Mouse (Mus musculus) limb, embryonic 15.5 days (tissue): ENCODE measurements around the gene Tmem255a. TPM values are rescaled to one million over a fixed set of nuclear protein-coding genes. Genes with fewer than 3 reads are reported as not detected.
A peak's percentile ranks its signal among the peaks of the same experiment; 100 is the strongest.

Source experiments
- ATAC-seq: fragments of 200-750 bp; cut with Nextera tagmentation; 2 replicates; pipeline ENCODE4 v1.8.0; 2017; ENCODE audit warnings: low read depth, moderate TSS enrichment; ENCODE audit not compliant: insufficient number of reproducible peaks, low FRiP score, low TSS enrichment
- H3K27ac ChIP-seq: fragments of 300-500 bp; sonication (generic); 2 replicates; pipeline ENCODE4 v1.5.1; 2015; ENCODE audit warnings: moderate library complexity, mild to moderate bottlenecking, inconsistent platforms
- H3K27me3 ChIP-seq: fragments of 300-500 bp; sonication (generic); 2 replicates; pipeline ENCODE4 v1.6.1; 2015; ENCODE audit warnings: inconsistent platforms
- H3K36me3 ChIP-seq: fragments of 300-500 bp; sonication (generic); 2 replicates; pipeline ENCODE4 v1.6.1; 2015; ENCODE audit warnings: inconsistent platforms
- H3K4me1 ChIP-seq: fragments of 300-500 bp; sonication (generic); 2 replicates; pipeline ENCODE4 v1.6.1; 2015; ENCODE audit warnings: inconsistent platforms
- H3K4me2 ChIP-seq: fragments of 300-500 bp; sonication (generic); 2 replicates; pipeline ENCODE4 v1.6.1; 2015; ENCODE audit warnings: mild to moderate bottlenecking, inconsistent platforms
- H3K4me3 ChIP-seq: fragments of 300-500 bp; sonication (generic); 2 replicates; pipeline ENCODE4 v1.5.1; 2015; ENCODE audit warnings: mild to moderate bottlenecking, inconsistent platforms
- H3K9ac ChIP-seq: fragments of 300-500 bp; sonication (generic); 2 replicates; pipeline ENCODE4 v1.6.1; 2015; ENCODE audit warnings: inconsistent platforms
- H3K9me3 ChIP-seq: fragments of 300-500 bp; sonication (generic); 2 replicates; pipeline ENCODE4 v1.6.1; 2016; ENCODE audit warnings: inconsistent platforms
- WGBS: fragments of 180-500 bp; shearing (Covaris S2); methylation state at CpG from one replicate; pipeline ENCODE4 v1.1.7; 2015; 5-methylcytosine and 5-hydroxymethylcytosine counted together
- polyA plus RNA-seq: library from polyadenylated mRNA; unstranded; fragments of >200 nt; fragmentation: Nextera tagmentation; extraction: Ambion mirVana; gene quantifications from 2 replicates; pipeline ENCODE4 v1.2.1, GENCODE M21; 2015

Gene Tmem255a
- polyA plus RNA-seq: 33.7 and 35.2 TPM in 2 replicates

GRCm38 (mm10) chrX:38251851-38252571, at the start of gene Tmem255a:
Gene Tmem255a, minus strand, starts transcription at chrX:38252439.
- Histone ChIP-seq H3K27me3 (peaks cover 15% of the 10 kb centered on the region; the same call in 1 of the 2 replicates), H3K4me2 (peak within 1 kb of the TSS; percentile 71), H3K9ac (no peak within 1 kb of the TSS), H3K4me1 (0 out of 2 replicates have a peak, but pooled peaks cover 4% of the 10 kb centered on the region), H3K36me3 (no peaks in the 10 kb centered on the region), H3K4me3 (peak within 1 kb of the TSS; percentile 36), H3K9me3 (no peaks in the 10 kb centered on the region), H3K27ac (no peak within 1 kb of the TSS)
- no peak for ATAC-seq
- WGBS: 21% methylated on average over 27 of the region's 27 CpGs

- no peak for ATAC-seq
- no peak overlapping the region for H3K27ac ChIP-seq
- WGBS: 25% methylated on average over 2 of the region's 2 CpGs
Observed at GRCm38 (mm10) chrX:38259610-38260009, 7.4 kb upstream of the Tmem255a start.

GRCm38 (mm10) chrX:38250352-38250950, 1.8 kb downstream of the Tmem255a start:
- peak overlapping the region; percentile 71 for H3K4me2 ChIP-seq
- H3K27me3 ChIP-seq: peaks cover 15% of the 10 kb centered on the region; the same call in 1 of the 2 replicates
- 0 out of 2 replicates have a peak, but pooled peaks cover 4% of the 10 kb centered on the region for H3K4me1 ChIP-seq
- H3K27ac ChIP-seq: no peak overlapping the region
- peak overlapping the region; percentile 36 for H3K4me3 ChIP-seq
- H3K9ac ChIP-seq: no peak overlapping the region
- no peak for ATAC-seq
- no peaks in the 10 kb centered on the region for H3K9me3 ChIP-seq
- WGBS: 19% methylated on average over 18 of the region's 18 CpGs
- no peaks in the 10 kb centered on the region for H3K36me3 ChIP-seq

More at GRCm38 (mm10) chrX:38259610-38260009, 7.4 kb upstream of the Tmem255a start:
- Histone ChIP-seq H3K27me3 (no peaks in the 10 kb centered on the region), H3K4me3 (no peak overlapping the region), H3K36me3 (no peaks in the 10 kb centered on the region), H3K4me2 (no peak overlapping the region), H3K9ac (no peak overlapping the region), H3K4me1 (no peaks in the 10 kb centered on the region), H3K9me3 (no peaks in the 10 kb centered on the region)

GRCm38 (mm10) chrX:38249640-38250351, 2.4 kb downstream of the Tmem255a start:
- H3K4me3 ChIP-seq: no peak overlapping the region
- H3K9me3 ChIP-seq: no peaks in the 10 kb centered on the region
- H3K4me1 ChIP-seq: 0 out of 2 replicates have a peak, but pooled peaks cover 4% of the 10 kb centered on the region
- no peak for ATAC-seq
- WGBS: 13% methylated on average over 16 of the region's 16 CpGs
- no peaks in the 10 kb centered on the region for H3K36me3 ChIP-seq
- peak overlapping the region; percentile 71 for H3K4me2 ChIP-seq
- H3K27ac ChIP-seq: no peak overlapping the region
- no peak overlapping the region for H3K9ac ChIP-seq
- peaks cover 15% of the 10 kb centered on the region; the same call in 1 of the 2 replicates for H3K27me3 ChIP-seq

- 44% methylated on average over 5 of the region's 5 CpGs for WGBS
- Histone ChIP-seq H3K4me2 (no peak overlapping the region), H3K9me3 (no peaks in the 10 kb centered on the region), H3K9ac (no peak overlapping the region), H3K27me3 (peaks cover 15% of the 10 kb centered on the region; the same call in 1 of the 2 replicates), H3K27ac (no peak overlapping the region), H3K4me1 (0 out of 2 replicates have a peak, but pooled peaks cover 4% of the 10 kb centered on the region), H3K4me3 (no peak overlapping the region), H3K36me3 (no peaks in the 10 kb centered on the region)
- no peak for ATAC-seq
Observed at GRCm38 (mm10) chrX:38247601-38248000, 4.6 kb downstream of the Tmem255a start.

- H3K27me3 ChIP-seq: peaks cover 15% of the 10 kb centered on the region; the same call in 1 of the 2 replicates
- ATAC-seq: no peak
- 0 out of 2 replicates have a peak, but pooled peaks cover 3% of the 10 kb centered on the region for H3K4me1 ChIP-seq
- H3K4me2 ChIP-seq: no peak overlapping the region
- no peaks in the 10 kb centered on the region for H3K36me3 ChIP-seq
- H3K9ac ChIP-seq: no peak overlapping the region
- WGBS: 45% methylated on average over 6 of the region's 6 CpGs
- no peak overlapping the region for H3K27ac ChIP-seq
- H3K4me3 ChIP-seq: no peak overlapping the region
- no peaks in the 10 kb centered on the region for H3K9me3 ChIP-seq
Observed at GRCm38 (mm10) chrX:38247108-38247507, 5.1 kb downstream of the Tmem255a start.

GRCm38 (mm10) chrX:38237731-38238130, 14.5 kb downstream of the Tmem255a start:
- Histone ChIP-seq H3K4me3 (no peak overlapping the region), H3K27ac (no peak overlapping the region), H3K27me3 (no peaks in the 10 kb centered on the region), H3K9ac (no peak overlapping the region), H3K4me1 (no peaks in the 10 kb centered on the region), H3K9me3 (no peaks in the 10 kb centered on the region), H3K36me3 (no peaks in the 10 kb centered on the region), H3K4me2 (no peak overlapping the region)
- no peak for ATAC-seq
- 36% methylated on average over 2 of the region's 2 CpGs for WGBS

GRCm38 (mm10) chrX:38229888-38230287, 22.4 kb downstream of the Tmem255a start:
- H3K9ac ChIP-seq: no peak overlapping the region

GRCm38 (mm10) chrX:38222757-38223156, 29.5 kb downstream of the Tmem255a start:
- WGBS: 58% methylated on average over 2 of the region's 2 CpGs
- no peak for ATAC-seq
- no peaks in the 10 kb centered on the region for H3K9me3 ChIP-seq

More at GRCm38 (mm10) chrX:38229888-38230287, 22.4 kb downstream of the Tmem255a start:
- Histone ChIP-seq H3K36me3 (no peaks in the 10 kb centered on the region), H3K4me1 (no peaks in the 10 kb centered on the region), H3K4me3 (no peak overlapping the region), H3K27ac (no peak overlapping the region), H3K27me3 (no peaks in the 10 kb centered on the region), H3K4me2 (no peak overlapping the region), H3K9me3 (no peaks in the 10 kb centered on the region)
- no peak for ATAC-seq
- 69% methylated on average over 1 of the region's 1 CpGs for WGBS

GRCm38 (mm10) chrX:38217676-38217991, 34.6 kb downstream of the Tmem255a start:
- WGBS: 39% methylated on average over 2 of the region's 2 CpGs
- ATAC-seq: no peak
- no peaks in the 10 kb centered on the region for H3K4me1 ChIP-seq
- H3K9me3 ChIP-seq: no peaks in the 10 kb centered on the region
- H3K4me3 ChIP-seq: no peak overlapping the region
- H3K27ac ChIP-seq: no peak overlapping the region
- H3K27me3 ChIP-seq: no peaks in the 10 kb centered on the region
- H3K4me2 ChIP-seq: no peak overlapping the region
- no peak overlapping the region for H3K9ac ChIP-seq
- no peaks in the 10 kb centered on the region for H3K36me3 ChIP-seq

More at GRCm38 (mm10) chrX:38222757-38223156, 29.5 kb downstream of the Tmem255a start:
- Histone ChIP-seq H3K4me2 (no peak overlapping the region), H3K36me3 (no peaks in the 10 kb centered on the region), H3K9ac (no peak overlapping the region), H3K27ac (no peak overlapping the region), H3K27me3 (no peaks in the 10 kb centered on the region), H3K4me3 (no peak overlapping the region), H3K4me1 (no peaks in the 10 kb centered on the region)

GRCm38 (mm10) chrX:38216986-38217675, 35.1 kb downstream of the Tmem255a start:
- 59% methylated on average over 9 of the region's 9 CpGs for WGBS
- H3K9ac ChIP-seq: no peak overlapping the region
- H3K4me1 ChIP-seq: no peaks in the 10 kb centered on the region
- H3K4me2 ChIP-seq: no peak overlapping the region
- no peak overlapping the region for H3K27ac ChIP-seq
- H3K4me3 ChIP-seq: no peak overlapping the region
- ATAC-seq: no peak
- H3K36me3 ChIP-seq: no peaks in the 10 kb centered on the region
- no peaks in the 10 kb centered on the region for H3K9me3 ChIP-seq
- H3K27me3 ChIP-seq: no peaks in the 10 kb centered on the region
